Mouse (Mus musculus): ENCODE results near the gene Degs2.

Degs2 gene

GRCm38 (mm10) chr12:108647784-108648183, 54.3 kb downstream of the Degs2 start:
- no peak for DNase-seq

- DNase-seq: no peak
These were observed 55.9 kb downstream of the Degs2 start for GRCm38 (mm10) chr12:108646234-108646633.

GRCm38 (mm10) chr12:108642019-108642418, 60.1 kb downstream of the Degs2 start:
- DNase-seq: no peak

GRCm38 (mm10) chr12:108639126-108639525, 63.0 kb downstream of the Degs2 start:
- no peak for DNase-seq

- no peak for DNase-seq
These were observed 64.7 kb downstream of the Degs2 start for GRCm38 (mm10) chr12:108637440-108637839.

- peak; percentile 42 to 67 for DNase-seq
These were observed 66.6 kb downstream of the Degs2 start for GRCm38 (mm10) chr12:108635501-108635900.

- DNase-seq: no peak
These were observed 68.1 kb downstream of the Degs2 start for GRCm38 (mm10) chr12:108634031-108634430.

- DNase-seq: no peak
These were observed 69.6 kb downstream of the Degs2 start for GRCm38 (mm10) chr12:108632501-108632900.

- DNase-seq: peak in 1 of 2 experiments; percentile 37
These were observed 71.1 kb downstream of the Degs2 start for GRCm38 (mm10) chr12:108630741-108631688.

- no peak for DNase-seq
These were observed 72.6 kb downstream of the Degs2 start for GRCm38 (mm10) chr12:108629556-108629955.

Measured in thymus, adult 18-20 months (tissue).